Mouse (Mus musculus) ZHBTc4 (cell line): ENCODE measurements around the gene Creb3l1.

ENCODE experiments used
- DNase-seq: peaks from one replicate; pipeline ENCODE4 v3.0.0-alpha.2; 2011; ENCODE audit warnings: low read depth, low spot score

Creb3l1 gene

GRCm38 (mm10) chr2:91944170-91944950 lies 79.9 kb downstream of the Creb3l1 start:
- DNase-seq: peak; percentile 78

GRCm38 (mm10) chr2:91942356-91942755 lies 81.9 kb downstream of the Creb3l1 start:
- peak; percentile 34 for DNase-seq

GRCm38 (mm10) chr2:91939303-91939935 lies 84.9 kb downstream of the Creb3l1 start:
- no peak for DNase-seq

GRCm38 (mm10) chr2:91936154-91936553 lies 88.1 kb downstream of the Creb3l1 start:
- DNase-seq: no peak

- peak; percentile 52 for DNase-seq
Observed at GRCm38 (mm10) chr2:91934826-91935525, 89.3 kb downstream of the Creb3l1 start.

GRCm38 (mm10) chr2:91934016-91934415 lies 90.3 kb downstream of the Creb3l1 start:
- no peak for DNase-seq

- DNase-seq: no peak
Observed at GRCm38 (mm10) chr2:91933471-91933870, 90.8 kb downstream of the Creb3l1 start.

GRCm38 (mm10) chr2:91932737-91933350 lies 91.5 kb downstream of the Creb3l1 start:
- no peak for DNase-seq
